Mouse (Mus musculus) 3T3-L1 (cell line): ENCODE measurements around the gene Timm10b.

Experiments
- DNase-seq: peaks from one replicate; pipeline ENCODE4 v3.0.0-alpha.2; 2015; ENCODE audit warnings: low read depth, low spot score

Gene Timm10b

GRCm38 (mm10) chr7:105639756-105640155, at the start of gene Timm10b:
TSS of gene Timm10b (plus strand) at chr7:105640056.
- DNase-seq = no peak

- no peak for DNase-seq
These were observed 49.8 kb upstream of the Timm10b start for GRCm38 (mm10) chr7:105590097-105590496.

GRCm38 (mm10) chr7:105602860-105603623, 36.8 kb upstream of the Timm10b start:
- DNase-seq = peak; percentile 72

GRCm38 (mm10) chr7:105608467-105608866, 31.4 kb upstream of the Timm10b start:
- no peak for DNase-seq

- no peak for DNase-seq
These were observed 28.1 kb upstream of the Timm10b start for GRCm38 (mm10) chr7:105611767-105612166.

GRCm38 (mm10) chr7:105614400-105614799, 25.5 kb upstream of the Timm10b start:
- DNase-seq = peak; percentile 70

- no peak for DNase-seq
These were observed 24.1 kb upstream of the Timm10b start for GRCm38 (mm10) chr7:105615720-105616119.

- no peak for DNase-seq
These were observed 23.3 kb upstream of the Timm10b start for GRCm38 (mm10) chr7:105616561-105616960.

- DNase-seq = no peak
These were observed 22.0 kb upstream of the Timm10b start for GRCm38 (mm10) chr7:105617810-105618209.

- no peak for DNase-seq
These were observed 20.2 kb upstream of the Timm10b start for GRCm38 (mm10) chr7:105619701-105620100.

- peak; percentile 78 for DNase-seq
These were observed 18.8 kb upstream of the Timm10b start for GRCm38 (mm10) chr7:105621053-105621452.

GRCm38 (mm10) chr7:105621646-105622292, 18.1 kb upstream of the Timm10b start:
- DNase-seq = peak; percentile 81

- no peak for DNase-seq
These were observed 14.5 kb upstream of the Timm10b start for GRCm38 (mm10) chr7:105625397-105625796.

- peak; percentile 84 for DNase-seq
These were observed 11.2 kb upstream of the Timm10b start for GRCm38 (mm10) chr7:105628633-105629032.

GRCm38 (mm10) chr7:105632551-105632972, 7.3 kb upstream of the Timm10b start:
- peak; percentile 25 for DNase-seq

GRCm38 (mm10) chr7:105633127-105633800, 6.6 kb upstream of the Timm10b start, which contains the start of gene Trim3:
TSS of gene Trim3 (minus strand) at chr7:105633571.
- DNase-seq = peak; percentile 77

- no peak for DNase-seq
These were observed 6.1 kb upstream of the Timm10b start for GRCm38 (mm10) chr7:105633801-105634135.

GRCm38 (mm10) chr7:105634272-105634920, 5.5 kb upstream of the Timm10b start:
- DNase-seq = no peak

GRCm38 (mm10) chr7:105635726-105636125, 4.1 kb upstream of the Timm10b start:
- DNase-seq = no peak

- DNase-seq = no peak
These were observed 1.1 kb upstream of the Timm10b start for GRCm38 (mm10) chr7:105638776-105639175.

GRCm38 (mm10) chr7:105639304-105639703, 552 bp upstream of the Timm10b start:
- peak; percentile 31 for DNase-seq
